Mouse (Mus musculus): Measurements from ENCODE around the gene Zrsr1. TPM values are rescaled to one million over a fixed set of nuclear protein-coding genes. Genes with fewer than 3 reads are reported as not detected.
A peak's percentile ranks its signal among the peaks of the same experiment; 100 is the strongest.

Zrsr1 gene
- polyA plus RNA-seq, 1 experiment = 25.0 TPM

- no peak for TF ChIP-seq POLR2A (IDR thresholded peaks at IDR 0.05; ENCODE audit: borderline replicate concordance, low read depth, low read length)
- TF ChIP-seq CTCF (IDR thresholded peaks at IDR 0.05; ENCODE audit: low read depth, low read length) = no peak
- H3K27ac ChIP-seq (ENCODE audit: insufficient read depth, low read depth, low read length) = no peak overlapping the region
- peaks cover 5% of the 10 kb centered on the region for H3K4me1 ChIP-seq (ENCODE audit: control insufficient read depth, insufficient read depth, low read length)
- no peak overlapping the region for H3K4me3 ChIP-seq (ENCODE audit: insufficient read depth, low read length)
Measured at GRCm38 (mm10) chr11:22938983-22939382, 32.8 kb upstream of the Zrsr1 start.

GRCm38 (mm10) chr11:22949101-22949500 lies 22.7 kb upstream of the Zrsr1 start:
- Histone ChIP-seq H3K4me1 (ENCODE audit: control insufficient read depth, insufficient read depth, low read length) (peaks cover 21% of the 10 kb centered on the region), H3K4me3 (ENCODE audit: insufficient read depth, low read length) (no peak overlapping the region), H3K27ac (ENCODE audit: insufficient read depth, low read depth, low read length) (no peak overlapping the region)
- TF ChIP-seq POLR2A (IDR thresholded peaks at IDR 0.05; ENCODE audit: borderline replicate concordance, low read depth, low read length) (no peak), CTCF (IDR thresholded peaks at IDR 0.05; ENCODE audit: low read depth, low read length) (no peak)

GRCm38 (mm10) chr11:22950131-22950530 lies 21.7 kb upstream of the Zrsr1 start:
- Histone ChIP-seq H3K4me3 (ENCODE audit: insufficient read depth, low read length) (no peak overlapping the region), H3K27ac (ENCODE audit: insufficient read depth, low read depth, low read length) (no peak overlapping the region), H3K4me1 (ENCODE audit: control insufficient read depth, insufficient read depth, low read length) (peaks cover 25% of the 10 kb centered on the region)
- TF ChIP-seq CTCF (IDR thresholded peaks at IDR 0.05; ENCODE audit: low read depth, low read length) (no peak), POLR2A (IDR thresholded peaks at IDR 0.05; ENCODE audit: borderline replicate concordance, low read depth, low read length) (no peak)

- no peak overlapping the region for H3K4me3 ChIP-seq (ENCODE audit: insufficient read depth, low read length)
- TF ChIP-seq CTCF (IDR thresholded peaks at IDR 0.05; ENCODE audit: low read depth, low read length) (no peak), POLR2A (IDR thresholded peaks at IDR 0.05; ENCODE audit: borderline replicate concordance, low read depth, low read length) (no peak)
- peaks cover 25% of the 10 kb centered on the region for H3K4me1 ChIP-seq (ENCODE audit: control insufficient read depth, insufficient read depth, low read length)
- peak overlapping the region; percentile 11; the same call in 1 of the 2 replicates for H3K27ac ChIP-seq (ENCODE audit: insufficient read depth, low read depth, low read length)
Measured at GRCm38 (mm10) chr11:22952668-22953067, 19.1 kb upstream of the Zrsr1 start.

- no peak for TF ChIP-seq CTCF (IDR thresholded peaks at IDR 0.05; ENCODE audit: low read depth, low read length)
- no peak for TF ChIP-seq POLR2A (IDR thresholded peaks at IDR 0.05; ENCODE audit: borderline replicate concordance, low read depth, low read length)
- Histone ChIP-seq H3K4me3 (ENCODE audit: insufficient read depth, low read length) (no peak overlapping the region), H3K27ac (ENCODE audit: insufficient read depth, low read depth, low read length) (no peak overlapping the region), H3K4me1 (ENCODE audit: control insufficient read depth, insufficient read depth, low read length) (peaks cover 20% of the 10 kb centered on the region)
Measured at GRCm38 (mm10) chr11:22956346-22956745, 15.5 kb upstream of the Zrsr1 start.

GRCm38 (mm10) chr11:22956830-22957229 lies 15.0 kb upstream of the Zrsr1 start:
- TF ChIP-seq POLR2A (IDR thresholded peaks at IDR 0.05; ENCODE audit: borderline replicate concordance, low read depth, low read length) = no peak
- peak; percentile 44 for TF ChIP-seq CTCF (IDR thresholded peaks at IDR 0.05; ENCODE audit: low read depth, low read length)
- Histone ChIP-seq H3K4me1 (ENCODE audit: control insufficient read depth, insufficient read depth, low read length) (peaks cover 19% of the 10 kb centered on the region), H3K4me3 (ENCODE audit: insufficient read depth, low read length) (no peak overlapping the region), H3K27ac (ENCODE audit: insufficient read depth, low read depth, low read length) (no peak overlapping the region)

- peaks cover 11% of the 10 kb centered on the region for H3K4me1 ChIP-seq (ENCODE audit: control insufficient read depth, insufficient read depth, low read length)
- H3K27ac ChIP-seq (ENCODE audit: insufficient read depth, low read depth, low read length) = no peak overlapping the region
- TF ChIP-seq CTCF (IDR thresholded peaks at IDR 0.05; ENCODE audit: low read depth, low read length) = peak; percentile 39; the same call in 1 of the 2 replicates
- no peak for TF ChIP-seq POLR2A (IDR thresholded peaks at IDR 0.05; ENCODE audit: borderline replicate concordance, low read depth, low read length)
- no peak overlapping the region for H3K4me3 ChIP-seq (ENCODE audit: insufficient read depth, low read length)
Measured at GRCm38 (mm10) chr11:22957791-22958374, 13.9 kb upstream of the Zrsr1 start.

GRCm38 (mm10) chr11:22962101-22962500 lies 9.7 kb upstream of the Zrsr1 start:
- TF ChIP-seq CTCF (IDR thresholded peaks at IDR 0.05; ENCODE audit: low read depth, low read length) (no peak), POLR2A (IDR thresholded peaks at IDR 0.05; ENCODE audit: borderline replicate concordance, low read depth, low read length) (no peak)
- H3K4me1 ChIP-seq (ENCODE audit: control insufficient read depth, insufficient read depth, low read length) = no peaks in the 10 kb centered on the region
- H3K27ac ChIP-seq (ENCODE audit: insufficient read depth, low read depth, low read length) = no peak overlapping the region
- no peak overlapping the region for H3K4me3 ChIP-seq (ENCODE audit: insufficient read depth, low read length)

- no peak overlapping the region for H3K27ac ChIP-seq (ENCODE audit: insufficient read depth, low read depth, low read length)
- no peaks in the 10 kb centered on the region for H3K4me1 ChIP-seq (ENCODE audit: control insufficient read depth, insufficient read depth, low read length)
- TF ChIP-seq CTCF (IDR thresholded peaks at IDR 0.05; ENCODE audit: low read depth, low read length) = no peak
- TF ChIP-seq POLR2A (IDR thresholded peaks at IDR 0.05; ENCODE audit: borderline replicate concordance, low read depth, low read length) = no peak
- no peak overlapping the region for H3K4me3 ChIP-seq (ENCODE audit: insufficient read depth, low read length)
Measured at GRCm38 (mm10) chr11:22964401-22964800, 7.4 kb upstream of the Zrsr1 start.

- H3K4me1 ChIP-seq (ENCODE audit: control insufficient read depth, insufficient read depth, low read length) = no peaks in the 10 kb centered on the region
- TF ChIP-seq POLR2A (IDR thresholded peaks at IDR 0.05; ENCODE audit: borderline replicate concordance, low read depth, low read length) (no peak), CTCF (IDR thresholded peaks at IDR 0.05; ENCODE audit: low read depth, low read length) (no peak; the same call in 1 of the 2 replicates)
- H3K27ac ChIP-seq (ENCODE audit: insufficient read depth, low read depth, low read length) = no peak overlapping the region
- H3K4me3 ChIP-seq (ENCODE audit: insufficient read depth, low read length) = no peak overlapping the region
Measured at GRCm38 (mm10) chr11:22965503-22965902, 6.3 kb upstream of the Zrsr1 start.
